Mouse (Mus musculus) heart, postnatal 0 days (tissue): ENCODE data around the gene Sptlc2.

Source experiments
- CTCF ChIP-seq: IDR thresholded peaks from 2 replicates; pipeline ENCODE4 v1.5.1; 2016; ENCODE audit warnings: antibody characterized with exemption, control low read depth, low read depth
- EP300 ChIP-seq: IDR thresholded peaks from 2 replicates; pipeline ENCODE4 v1.6.1; 2016; ENCODE audit warnings: antibody characterized with exemption, low read depth

- no peak for TF ChIP-seq CTCF
- no peak for TF ChIP-seq EP300
Measured at GRCm38 (mm10) chr12:87284726-87285125, 103.4 kb downstream of the Sptlc2 start.
